20 mouse cellular contexts compared by ENCODE assay signal in genomic region chr6:134630447-134630846, GRCm38 (mm10). TPM values are rescaled to one million over a fixed set of nuclear protein-coding genes. Genes with fewer than 3 reads are reported as not detected.
A peak's percentile ranks its signal among the peaks of the same experiment; 100 is the strongest.
DNase-seq lines count a peak whose midpoint lies in the region; ATAC-seq and TF ChIP-seq lines count a peak whose summit lies in the region.
"Had no signal": no experiment of that assay in that cellular context is flagged by ENCODE, and none has a peak within 500 bp of the region (broad histone marks: within the 10 kb centered on the region; RNA-seq: fewer than 3 reads in every experiment).

No protein-coding gene starts in this region.

- no peak overlapping the region for H3K4me2 ChIP-seq in limb, embryonic 12.5 days
- H3K4me2 ChIP-seq in kidney, postnatal 0 days (ENCODE audit: low read length): no peak overlapping the region
- H3K4me2 ChIP-seq: embryonic facial prominence, embryonic 15.5 days; hindbrain, embryonic 14.5 days; intestine, embryonic 15.5 days; liver, embryonic 11.5 days; lung, embryonic 14.5 days had no signal

- H3K9me3 ChIP-seq in heart, embryonic 10.5 days: no peaks in the 10 kb centered on the region
- H3K9me3 ChIP-seq in limb, embryonic 12.5 days: no peaks in the 10 kb centered on the region
- no peaks in the 10 kb centered on the region for H3K9me3 ChIP-seq in limb, embryonic 10.5 days (replicated peaks)
- H3K9me3 ChIP-seq in kidney, postnatal 0 days (replicated peaks; ENCODE audit: low read length): no peaks in the 10 kb centered on the region
- H3K9me3 ChIP-seq: embryonic facial prominence, embryonic 15.5 days; forebrain, embryonic 10.5 days; intestine, embryonic 15.5 days had no signal

- no peak overlapping the region for H3K27ac ChIP-seq in heart, embryonic 10.5 days
- 0 out of 2 replicates have a peak overlapping the region, but pooled peaks have one; percentile 35 for H3K27ac ChIP-seq in limb, embryonic 12.5 days
- no peak overlapping the region for H3K27ac ChIP-seq in limb, embryonic 10.5 days
- H3K27ac ChIP-seq in kidney, postnatal 0 days: no peak overlapping the region
- H3K27ac ChIP-seq: embryonic facial prominence, embryonic 15.5 days; forebrain, embryonic 10.5 days; hindbrain, embryonic 14.5 days; intestine, embryonic 15.5 days; macrophage had no signal

- no peak overlapping the region for H3K9ac ChIP-seq in limb, embryonic 12.5 days (replicated peaks)
- no peak overlapping the region for H3K9ac ChIP-seq in kidney, postnatal 0 days (ENCODE audit: low read depth, low read length)
- H3K9ac ChIP-seq: embryonic facial prominence, embryonic 15.5 days; hindbrain, embryonic 14.5 days; intestine, embryonic 15.5 days; lung, embryonic 14.5 days had no signal

- whole genome bisulfite sequencing in heart, embryonic 10.5 days: 58% methylated on average over 9 of the region's 9 CpGs
- 59% methylated on average over 9 of the region's 9 CpGs for WGBS in limb, embryonic 12.5 days
- 68% methylated on average over 9 of the region's 9 CpGs for WGBS in limb, embryonic 10.5 days
- WGBS in kidney, postnatal 0 days: 59% methylated on average over 9 of the region's 9 CpGs

- no peak for TF ChIP-seq CTCF in kidney, postnatal 0 days (IDR thresholded peaks at IDR 0.05; ENCODE audit: low read depth)

- no peak for ATAC-seq in limb, embryonic 12.5 days (ENCODE audit: insufficient number of reproducible peaks, insufficient read depth, low FRiP score, low TSS enrichment, low read depth)
- no peak for ATAC-seq in kidney, postnatal 0 days (replicated peaks; ENCODE audit: low FRiP score, low read depth)
- peak; percentile 54 for ATAC-seq in megakaryocyte progenitor cell, adult 5-6 weeks (replicated peaks; ENCODE audit: poor library complexity)
- ATAC-seq: intestine, embryonic 15.5 days; midbrain, embryonic 16.5 days had no signal

- H3K4me3 ChIP-seq in heart, embryonic 10.5 days: no peak overlapping the region
- no peak overlapping the region for H3K4me3 ChIP-seq in limb, embryonic 12.5 days (replicated peaks)
- H3K4me3 ChIP-seq in limb, embryonic 10.5 days: no peak overlapping the region
- H3K4me3 ChIP-seq in kidney, postnatal 0 days (replicated peaks; ENCODE audit: low read depth, low read length): no peak overlapping the region
- H3K4me3 ChIP-seq: embryonic facial prominence, embryonic 15.5 days; forebrain, embryonic 10.5 days; intestine, embryonic 15.5 days had no signal

- DNase-seq in heart, adult 11 months: peak; percentile 91
- DNase-seq in heart, embryonic 10.5 days (ENCODE audit: low spot score): no peak
- DNase-seq in limb, embryonic 10.5 days (ENCODE audit: low spot score): no peak
- peak; percentile 70 for DNase-seq in kidney, postnatal 0 days (ENCODE audit: low spot score)
- DNase-seq in thymus, postnatal 25 days: no peak
- DNase-seq in ovary, postnatal 36 days (ENCODE audit: low spot score): no peak
- DNase-seq: adrenal gland, postnatal 36 days; cerebellum, adult 9-11 months; embryo, embryonic 11 days; gastrocnemius, postnatal 25 days; lung, embryonic 14.5 days had no signal

- H3K36me3 ChIP-seq in heart, embryonic 10.5 days: no peaks in the 10 kb centered on the region
- H3K36me3 ChIP-seq in limb, embryonic 12.5 days: no peaks in the 10 kb centered on the region
- H3K36me3 ChIP-seq in limb, embryonic 10.5 days: no peaks in the 10 kb centered on the region
- no peaks in the 10 kb centered on the region for H3K36me3 ChIP-seq in kidney, postnatal 0 days (ENCODE audit: insufficient read depth, low read length)
- H3K36me3 ChIP-seq: embryonic facial prominence, embryonic 15.5 days; forebrain, embryonic 10.5 days; intestine, embryonic 15.5 days had no signal

- peaks cover 6% of the 10 kb centered on the region; the same call in 1 of the 2 replicates for H3K4me1 ChIP-seq in heart, embryonic 10.5 days
- H3K4me1 ChIP-seq in limb, embryonic 12.5 days (replicated peaks): peaks cover 14% of the 10 kb centered on the region
- peaks cover 16% of the 10 kb centered on the region for H3K4me1 ChIP-seq in limb, embryonic 10.5 days
- H3K4me1 ChIP-seq in kidney, postnatal 0 days (replicated peaks; ENCODE audit: insufficient read depth, low read length): no peaks in the 10 kb centered on the region; the same call in 1 of the 2 replicates

- peaks cover 9% of the 10 kb centered on the region for H3K27me3 ChIP-seq in heart, embryonic 10.5 days (ENCODE audit: insufficient read depth, poor library complexity, severe bottlenecking)
- H3K27me3 ChIP-seq in limb, embryonic 12.5 days: peaks cover 36% of the 10 kb centered on the region
- H3K27me3 ChIP-seq in limb, embryonic 10.5 days (ENCODE audit: low read depth, poor library complexity, severe bottlenecking): peaks cover 41% of the 10 kb centered on the region
- H3K27me3 ChIP-seq in kidney, postnatal 0 days (ENCODE audit: insufficient read depth, low read length): no peaks in the 10 kb centered on the region
- H3K27me3 ChIP-seq: intestine, embryonic 15.5 days had no signal

RNA-seq across cellular contexts. Expression of gene Mansc1, which starts 1.8 kb away (rescaled TPM):
- 3.1 and 5.8 TPM in 2 replicates for polyA plus RNA-seq in heart, embryonic 10.5 days (2016; fragmentation: Nextera tagmentation; extraction: Ambion mirVana)
- polyA plus RNA-seq in limb, embryonic 12.5 days (2016; fragmentation: Nextera tagmentation; extraction: Ambion mirVana): 0.69 and 1.1 TPM in 2 replicates
- polyA plus RNA-seq in limb, embryonic 10.5 days (2016; fragmentation: Nextera tagmentation; extraction: Ambion mirVana): 0.33 and 0.51 TPM in 2 replicates
- 13.3 and 13.5 TPM in 2 replicates for polyA plus RNA-seq in kidney, postnatal 0 days (2015; fragmentation: Nextera tagmentation; extraction: Ambion mirVana)
- total RNA-seq in megakaryocyte progenitor cell, adult 5-6 weeks (2015): 7.3 and 8.1 TPM in 2 replicates
- total RNA-seq in megakaryocyte progenitor cell, adult 5-6 weeks (2017): 2.7 and 3.3 TPM in 2 replicates

RNA-seq across cellular contexts. Expression of gene Borcs5, which starts 8.9 kb away (rescaled TPM):
- polyA plus RNA-seq in heart, embryonic 10.5 days (2016; fragmentation: Nextera tagmentation; extraction: Ambion mirVana): 16.2 and 16.7 TPM in 2 replicates
- 19.5 and 22.4 TPM in 2 replicates for polyA plus RNA-seq in limb, embryonic 12.5 days (2016; fragmentation: Nextera tagmentation; extraction: Ambion mirVana)
- polyA plus RNA-seq in limb, embryonic 10.5 days (2016; fragmentation: Nextera tagmentation; extraction: Ambion mirVana): 14.8 and 18.0 TPM in 2 replicates
- polyA plus RNA-seq in kidney, postnatal 0 days (2015; fragmentation: Nextera tagmentation; extraction: Ambion mirVana): 20.0 and 20.1 TPM in 2 replicates
- total RNA-seq in megakaryocyte progenitor cell, adult 5-6 weeks (2015): 11.5 and 12.8 TPM in 2 replicates
- total RNA-seq in megakaryocyte progenitor cell, adult 5-6 weeks (2017): 8.3 and 8.7 TPM in 2 replicates

Comparison
In these comparisons a context has a peak if more than half of its experiments do, and no peak if none do; other contexts are left out.
1. DNase-seq: peak in heart, adult 11 months (single experiment) and kidney, postnatal 0 days (single experiment); none in heart, embryonic 10.5 days (single experiment), limb, embryonic 10.5 days (single experiment), thymus, postnatal 25 days (single experiment) and ovary, postnatal 36 days (single experiment).